Mouse (Mus musculus) embryonic fibroblast, embryonic 13.5 days (primary cell): Measurements from ENCODE around the gene Brk1.

Experiments
- CTCF ChIP-seq: IDR thresholded peaks from 2 replicates; pipeline ENCODE4 v1.5.1; 2011; ENCODE audit warnings: mild to moderate bottlenecking, control low read depth, low read length, moderate library complexity, borderline replicate concordance; ENCODE audit not compliant: insufficient read depth
- POLR2A ChIP-seq: IDR thresholded peaks from 2 replicates; pipeline ENCODE4 v1.6.1; 2011; ENCODE audit warnings: low read depth, mild to moderate bottlenecking, control low read depth, low read length, moderate library complexity

DNA sequence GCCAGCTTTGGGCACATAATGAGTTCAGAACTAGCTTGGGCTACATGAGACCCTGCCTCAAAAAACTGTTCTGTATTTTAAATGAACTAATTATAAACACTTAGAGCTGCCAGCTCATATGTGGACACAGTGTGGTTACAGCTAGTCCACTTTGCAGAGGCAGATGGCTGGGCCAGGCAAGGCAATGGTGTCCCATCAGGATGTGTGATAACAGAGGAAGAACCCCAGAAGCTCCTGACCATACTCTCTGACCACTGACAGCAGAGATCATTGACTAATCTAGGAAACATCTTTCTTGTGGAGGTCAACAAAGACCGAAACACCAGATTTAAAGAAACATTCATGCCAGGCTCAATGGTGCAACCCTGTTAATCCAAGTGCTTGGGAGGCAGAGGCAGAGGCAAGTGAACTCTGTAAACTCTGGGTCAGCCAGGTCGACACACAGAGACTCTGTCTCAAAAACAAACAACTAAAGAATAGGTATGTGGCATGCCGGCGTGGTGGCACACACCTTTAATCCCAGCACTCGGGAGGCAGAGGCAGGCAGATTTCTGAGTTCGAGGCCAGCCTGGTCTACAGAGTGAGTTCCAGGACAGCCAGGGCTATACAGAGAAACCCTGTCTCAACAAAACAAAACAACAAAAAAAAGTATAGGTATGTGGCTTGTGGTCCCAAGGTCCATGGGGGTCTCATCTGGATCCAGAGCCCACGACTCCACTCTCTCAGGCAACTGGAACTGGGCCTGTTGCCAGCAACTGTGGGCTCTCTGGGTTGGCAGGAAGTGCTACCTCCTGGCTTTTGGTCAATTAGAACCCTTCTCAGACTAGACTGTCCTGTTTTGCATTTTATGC is 45.0 kb downstream of the Brk1 start:
- TF ChIP-seq POLR2A (no peak), CTCF (no peak)
